Mouse (Mus musculus): ENCODE data around the gene Il12rb1.
A peak's percentile ranks its signal among the peaks of the same experiment; 100 is the strongest.

Gene Il12rb1

GRCm38 (mm10) chr8:70765329-70765728 is 42.9 kb upstream of the Il12rb1 start:
- peaks cover 8% of the 10 kb centered on the region; the same call in 1 of the 2 replicates for H3K27me3 ChIP-seq (ENCODE audit: insufficient read depth, low read length)
- no peak for TF ChIP-seq NANOG (IDR thresholded peaks at IDR 0.05; ENCODE audit: borderline replicate concordance, low read length)
- no peak for TF ChIP-seq CTCF (conservative IDR thresholded peaks at IDR 0.05; ENCODE audit: low read length)
- no peak for TF ChIP-seq POU5F1 (IDR thresholded peaks at IDR 0.05; ENCODE audit: borderline replicate concordance, low read length)
- no peaks in the 10 kb centered on the region for H3K9me3 ChIP-seq (ENCODE audit: low read length)
- peak overlapping the region; percentile 80 for H3K4me3 ChIP-seq (replicated peaks; ENCODE audit: low read length)
- H3K36me3 ChIP-seq (ENCODE audit: insufficient read depth, low read length): peaks cover 58% of the 10 kb centered on the region
- H3K4me1 ChIP-seq (replicated peaks; ENCODE audit: low read depth, low read length): peaks cover 89% of the 10 kb centered on the region

DNA sequence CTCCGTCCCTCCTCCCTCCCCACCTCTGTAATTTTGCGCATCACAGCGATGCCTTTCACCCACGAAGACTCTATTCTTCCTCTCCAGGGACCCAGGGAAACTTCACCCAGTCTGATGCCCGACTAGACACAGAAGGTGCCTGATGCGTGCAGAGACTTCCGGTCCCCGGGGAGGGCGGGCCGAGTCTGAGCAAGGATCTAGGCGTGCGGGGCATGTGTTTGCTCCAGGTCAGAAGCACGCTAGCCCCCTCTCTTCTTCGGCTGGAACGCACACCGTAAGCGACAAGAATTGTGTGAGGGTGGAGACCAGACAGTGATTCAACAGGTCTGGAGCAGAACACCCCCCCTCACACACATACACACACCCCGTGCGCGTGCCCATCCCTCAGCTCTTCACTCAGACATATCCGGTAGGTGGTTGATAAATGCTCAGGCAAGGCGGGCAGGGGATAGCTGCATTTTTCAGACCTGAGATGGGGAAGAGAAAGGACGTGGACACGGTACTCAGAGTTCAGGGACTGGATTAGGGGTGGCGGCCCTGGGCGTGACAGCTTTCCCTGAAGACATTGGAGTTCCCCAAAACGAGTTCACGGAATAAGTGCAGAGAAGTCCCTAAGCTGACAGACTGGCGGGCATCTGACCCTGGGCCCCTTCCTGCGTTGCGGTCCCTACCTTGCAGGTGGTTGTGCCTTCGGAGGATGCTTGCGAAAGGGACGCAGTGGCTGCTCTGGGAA is 42.2 kb upstream of the Il12rb1 start:
- no peaks in the 10 kb centered on the region for H3K9me3 ChIP-seq (ENCODE audit: low read length)
- H3K36me3 ChIP-seq (ENCODE audit: insufficient read depth, low read length): peaks cover 65% of the 10 kb centered on the region
- H3K4me3 ChIP-seq (replicated peaks; ENCODE audit: low read length): peak overlapping the region; percentile 80
- TF ChIP-seq NANOG (IDR thresholded peaks at IDR 0.05; ENCODE audit: borderline replicate concordance, low read length) (no peak), CTCF (conservative IDR thresholded peaks at IDR 0.05; ENCODE audit: low read length) (no peak), POU5F1 (IDR thresholded peaks at IDR 0.05; ENCODE audit: borderline replicate concordance, low read length) (no peak)
- H3K4me1 ChIP-seq (replicated peaks; ENCODE audit: low read depth, low read length): peaks cover 96% of the 10 kb centered on the region
- peaks cover 8% of the 10 kb centered on the region; the same call in 1 of the 2 replicates for H3K27me3 ChIP-seq (ENCODE audit: insufficient read depth, low read length)

GRCm38 (mm10) chr8:70766571-70767440 is 41.4 kb upstream of the Il12rb1 start:
- no peak for TF ChIP-seq NANOG (IDR thresholded peaks at IDR 0.05; ENCODE audit: borderline replicate concordance, low read length)
- TF ChIP-seq POU5F1 (IDR thresholded peaks at IDR 0.05; ENCODE audit: borderline replicate concordance, low read length): no peak
- TF ChIP-seq CTCF (conservative IDR thresholded peaks at IDR 0.05; ENCODE audit: low read length): no peak
- H3K36me3 ChIP-seq (ENCODE audit: insufficient read depth, low read length): peaks cover 73% of the 10 kb centered on the region
- H3K4me1 ChIP-seq (replicated peaks; ENCODE audit: low read depth, low read length): peaks cover 97% of the 10 kb centered on the region
- H3K27me3 ChIP-seq (ENCODE audit: insufficient read depth, low read length): peaks cover 8% of the 10 kb centered on the region; the same call in 1 of the 2 replicates
- peak overlapping the region; percentile 80 for H3K4me3 ChIP-seq (replicated peaks; ENCODE audit: low read length)
- H3K9me3 ChIP-seq (ENCODE audit: low read length): no peaks in the 10 kb centered on the region

DNA sequence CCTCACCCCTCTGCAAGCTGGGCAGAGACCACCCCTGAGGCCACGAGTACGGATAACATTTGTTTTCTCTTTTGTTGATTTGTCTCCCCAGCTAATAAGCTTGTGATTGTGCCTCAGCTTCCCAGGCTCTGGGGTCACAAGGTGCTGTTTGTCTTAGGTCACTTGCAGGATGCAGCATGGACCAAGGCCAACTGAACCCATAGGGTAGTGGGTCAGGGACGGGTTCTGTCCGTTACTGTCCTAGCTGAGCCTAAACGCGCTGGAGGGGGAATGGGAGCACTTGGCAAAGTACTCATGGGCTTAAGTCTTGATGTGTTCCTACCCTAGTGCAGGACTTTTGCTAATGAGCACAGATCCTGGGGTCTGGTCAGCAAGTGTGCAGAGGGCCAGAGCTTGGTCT is 40.7 kb upstream of the Il12rb1 start:
- H3K36me3 ChIP-seq (ENCODE audit: insufficient read depth, low read length): peaks cover 74% of the 10 kb centered on the region
- peaks cover 96% of the 10 kb centered on the region for H3K4me1 ChIP-seq (replicated peaks; ENCODE audit: low read depth, low read length)
- H3K9me3 ChIP-seq (ENCODE audit: low read length): no peaks in the 10 kb centered on the region
- H3K4me3 ChIP-seq (replicated peaks; ENCODE audit: low read length): 0 out of 2 replicates have a peak overlapping the region, but pooled peaks have one; percentile 44
- H3K27me3 ChIP-seq (ENCODE audit: insufficient read depth, low read length): peaks cover 8% of the 10 kb centered on the region; the same call in 1 of the 2 replicates
- TF ChIP-seq NANOG (IDR thresholded peaks at IDR 0.05; ENCODE audit: borderline replicate concordance, low read length) (no peak), CTCF (conservative IDR thresholded peaks at IDR 0.05; ENCODE audit: low read length) (no peak), POU5F1 (IDR thresholded peaks at IDR 0.05; ENCODE audit: borderline replicate concordance, low read length) (no peak)

DNA sequence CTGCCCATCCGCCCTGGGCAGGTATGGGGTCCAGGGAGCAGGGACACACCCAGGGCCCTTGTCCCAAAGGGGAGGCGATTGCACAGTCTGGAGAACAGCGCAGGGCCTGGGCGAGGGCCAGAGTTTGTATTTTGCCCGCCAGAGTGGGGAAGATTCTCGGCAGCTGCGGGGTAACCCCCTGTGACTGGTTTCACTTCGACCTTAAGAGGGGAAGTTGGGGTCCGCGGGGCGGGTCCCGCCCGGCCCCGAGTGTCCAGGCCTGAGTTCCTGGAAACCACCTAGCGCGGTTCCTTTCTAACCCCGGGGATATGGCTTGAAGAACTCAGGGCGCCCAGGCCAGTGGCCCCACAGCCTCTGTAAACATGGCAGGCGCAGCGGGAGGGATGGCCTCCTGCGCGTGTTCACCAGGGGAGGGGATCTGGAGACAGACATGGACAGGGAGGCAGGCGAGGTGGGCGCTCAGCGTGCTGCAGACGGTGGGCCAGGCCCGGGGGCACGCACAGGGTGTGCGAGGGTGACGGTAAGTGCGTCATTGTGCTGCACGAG is 39.9 kb upstream of the Il12rb1 start:
- peaks cover 74% of the 10 kb centered on the region for H3K36me3 ChIP-seq (ENCODE audit: insufficient read depth, low read length)
- H3K9me3 ChIP-seq (ENCODE audit: low read length): no peaks in the 10 kb centered on the region
- peaks cover 97% of the 10 kb centered on the region for H3K4me1 ChIP-seq (replicated peaks; ENCODE audit: low read depth, low read length)
- TF ChIP-seq NANOG (IDR thresholded peaks at IDR 0.05; ENCODE audit: borderline replicate concordance, low read length) (no peak), POU5F1 (IDR thresholded peaks at IDR 0.05; ENCODE audit: borderline replicate concordance, low read length) (no peak), CTCF (conservative IDR thresholded peaks at IDR 0.05; ENCODE audit: low read length) (no peak)
- peaks cover 8% of the 10 kb centered on the region; the same call in 1 of the 2 replicates for H3K27me3 ChIP-seq (ENCODE audit: insufficient read depth, low read length)
- peak overlapping the region; percentile 72 for H3K4me3 ChIP-seq (replicated peaks; ENCODE audit: low read length)

DNA sequence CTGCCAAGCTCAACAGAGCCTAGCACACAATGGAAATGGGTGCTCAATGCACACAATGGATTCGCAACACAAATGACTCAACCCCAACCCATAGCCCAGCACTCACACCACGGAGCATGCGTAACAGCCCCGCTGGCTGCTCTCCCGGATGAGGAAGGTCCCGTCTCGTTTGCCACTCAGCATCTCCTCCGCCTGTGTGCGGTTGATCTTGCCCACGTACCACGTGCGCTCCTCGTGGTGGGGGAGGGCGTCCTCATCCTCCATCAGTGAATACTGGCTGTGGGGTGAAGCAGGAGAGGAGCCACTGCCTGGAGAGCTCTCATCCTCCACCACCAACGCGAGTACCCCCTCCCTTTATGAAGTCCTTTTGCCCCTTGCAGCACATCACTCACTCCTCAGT is 39.3 kb upstream of the Il12rb1 start:
- Histone ChIP-seq H3K4me1 (replicated peaks; ENCODE audit: low read depth, low read length) (peaks cover 98% of the 10 kb centered on the region), H3K9me3 (ENCODE audit: low read length) (no peaks in the 10 kb centered on the region)
- TF ChIP-seq POU5F1 (IDR thresholded peaks at IDR 0.05; ENCODE audit: borderline replicate concordance, low read length) (no peak), NANOG (IDR thresholded peaks at IDR 0.05; ENCODE audit: borderline replicate concordance, low read length) (no peak), CTCF (conservative IDR thresholded peaks at IDR 0.05; ENCODE audit: low read length) (no peak)

DNA sequence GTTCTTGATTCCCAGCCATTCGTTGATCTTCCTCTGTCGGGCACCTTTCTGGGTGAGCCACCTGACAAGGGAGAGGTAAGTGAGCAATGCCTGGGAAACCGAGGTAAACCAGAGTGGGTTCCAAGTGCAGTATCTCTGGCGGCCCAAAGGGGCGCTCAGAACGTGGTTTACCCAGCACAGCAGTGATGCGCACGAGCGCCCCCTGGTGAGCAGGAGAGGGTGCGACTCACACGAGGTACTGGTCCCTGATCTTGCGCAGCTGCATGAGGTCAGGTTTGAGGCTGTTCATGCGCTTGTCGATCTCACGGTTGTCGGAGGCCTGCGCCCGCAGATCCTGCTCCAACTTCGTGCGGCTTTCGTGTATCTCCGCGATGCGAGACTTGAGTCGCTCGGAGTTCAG is 38.9 kb upstream of the Il12rb1 start:
- TF ChIP-seq NANOG (IDR thresholded peaks at IDR 0.05; ENCODE audit: borderline replicate concordance, low read length): no peak
- TF ChIP-seq POU5F1 (IDR thresholded peaks at IDR 0.05; ENCODE audit: borderline replicate concordance, low read length): no peak
- peak; percentile 96 for TF ChIP-seq CTCF (conservative IDR thresholded peaks at IDR 0.05; ENCODE audit: low read length)
- H3K36me3 ChIP-seq (ENCODE audit: insufficient read depth, low read length): peaks cover 75% of the 10 kb centered on the region
- H3K4me3 ChIP-seq (replicated peaks; ENCODE audit: low read length): peak overlapping the region; percentile 72
- H3K4me1 ChIP-seq (replicated peaks; ENCODE audit: low read depth, low read length): peaks cover 98% of the 10 kb centered on the region
- H3K27me3 ChIP-seq (ENCODE audit: insufficient read depth, low read length): peaks cover 8% of the 10 kb centered on the region; the same call in 1 of the 2 replicates
- H3K9me3 ChIP-seq (ENCODE audit: low read length): no peaks in the 10 kb centered on the region

More for the DNA sequence above, 39.3 kb upstream of the Il12rb1 start:
- peak overlapping the region; percentile 72 for H3K4me3 ChIP-seq (replicated peaks; ENCODE audit: low read length)
- H3K27me3 ChIP-seq (ENCODE audit: insufficient read depth, low read length): peaks cover 8% of the 10 kb centered on the region; the same call in 1 of the 2 replicates
- H3K36me3 ChIP-seq (ENCODE audit: insufficient read depth, low read length): peaks cover 75% of the 10 kb centered on the region

DNA sequence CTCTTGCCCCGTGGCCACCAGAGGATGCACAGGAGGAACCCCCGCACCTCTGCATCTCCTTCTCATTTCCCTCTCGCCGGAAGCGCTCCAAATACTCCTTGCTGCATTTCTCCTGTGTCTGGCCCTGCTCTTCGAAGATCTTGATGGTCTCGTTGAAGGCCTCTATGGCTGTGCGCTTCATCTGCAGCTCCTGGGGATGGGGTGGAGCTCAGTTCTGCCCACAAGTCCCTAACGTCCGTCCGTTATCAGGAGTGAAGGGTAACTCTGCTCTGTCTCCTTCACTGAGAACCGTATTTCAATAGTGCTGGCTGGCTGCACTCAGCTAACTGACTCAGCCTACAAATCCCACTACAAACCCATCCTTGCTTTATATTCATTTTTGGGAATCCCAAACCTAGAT is 38.4 kb upstream of the Il12rb1 start:
- H3K4me1 ChIP-seq (replicated peaks; ENCODE audit: low read depth, low read length): peaks cover 97% of the 10 kb centered on the region
- TF ChIP-seq POU5F1 (IDR thresholded peaks at IDR 0.05; ENCODE audit: borderline replicate concordance, low read length) (no peak), NANOG (IDR thresholded peaks at IDR 0.05; ENCODE audit: borderline replicate concordance, low read length) (no peak), CTCF (conservative IDR thresholded peaks at IDR 0.05; ENCODE audit: low read length) (no peak)
- peak overlapping the region; percentile 72 for H3K4me3 ChIP-seq (replicated peaks; ENCODE audit: low read length)
- H3K27me3 ChIP-seq (ENCODE audit: insufficient read depth, low read length): peaks cover 5% of the 10 kb centered on the region; the same call in 1 of the 2 replicates
- peaks cover 75% of the 10 kb centered on the region for H3K36me3 ChIP-seq (ENCODE audit: insufficient read depth, low read length)
- no peaks in the 10 kb centered on the region for H3K9me3 ChIP-seq (ENCODE audit: low read length)

All from E14TG2a.4 (cell line).